Mouse (Mus musculus) layer of hippocampus, postnatal 14 days (tissue): ENCODE measurements around the gene E4f1. TPM values are rescaled to one million over a fixed set of nuclear protein-coding genes. Genes with fewer than 3 reads are reported as not detected.

ENCODE experiments used
- DNase-seq, 2 experiments: peaks; one replicate each; pipeline ENCODE4 v3.0.0; 2021 to 2022; ENCODE audit warnings: low spot score in 2 of 2, mixed read lengths in 1 of 2
- total RNA-seq, 2 experiments: library from RNA; stranded (reverse); gene quantifications; 2 replicates each; pipeline ENCODE4 v1.2.3; 2021

Gene E4f1
- total RNA-seq, 2 experiments from 2014 or later, result 27.8 to 32.3 TPM

DNA sequence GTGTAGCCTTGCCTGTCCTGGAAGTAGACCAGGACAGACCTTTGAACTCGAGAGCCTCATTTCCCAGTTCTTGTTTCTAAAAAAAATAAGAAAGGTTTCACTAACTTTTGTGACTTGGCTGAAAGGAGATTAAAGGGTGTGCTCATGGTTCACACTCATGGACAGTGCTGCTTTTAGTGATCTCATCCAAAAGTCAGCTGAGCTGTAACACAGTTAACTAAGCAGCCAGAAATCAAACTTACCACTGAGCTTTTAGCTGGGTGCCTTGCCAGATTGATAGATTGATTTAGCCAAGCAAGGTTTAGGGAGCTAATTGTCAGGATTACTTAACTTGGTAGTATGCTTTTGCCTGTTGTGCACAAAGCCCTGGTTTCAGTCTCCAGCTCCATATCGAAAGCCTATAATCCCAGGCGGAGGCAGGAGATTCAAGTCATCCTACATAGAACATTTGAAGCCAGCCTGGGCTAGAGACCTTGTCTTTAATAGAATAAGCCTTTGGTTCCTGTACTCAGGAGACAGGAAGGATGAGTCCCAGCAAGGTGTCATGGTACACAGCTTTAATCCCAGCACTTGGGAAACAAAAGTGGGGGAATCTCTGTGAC is 54.0 kb downstream of the E4f1 start:
- DNase-seq, result no peak

DNA sequence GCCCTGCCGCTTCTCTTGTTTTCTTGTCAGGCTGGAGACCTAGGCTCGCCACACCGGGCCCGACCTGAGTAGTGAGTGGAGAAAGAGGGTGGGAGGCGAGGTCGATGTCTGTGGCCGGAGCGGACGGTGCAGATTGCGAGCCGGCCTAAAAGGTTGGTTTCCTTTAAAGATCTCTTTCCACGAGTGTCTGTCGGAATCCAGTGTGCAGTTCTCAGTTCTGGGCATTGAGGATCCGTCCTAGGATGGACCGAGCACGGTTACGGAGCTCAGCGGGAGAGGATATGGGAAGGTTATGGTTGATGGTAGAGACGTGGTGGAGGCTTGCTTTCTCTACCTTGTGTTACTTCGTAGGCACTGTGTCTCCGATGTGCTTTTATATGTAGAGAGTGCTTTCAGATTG is 55.1 kb downstream of the E4f1 start:
- no peak for DNase-seq

DNA sequence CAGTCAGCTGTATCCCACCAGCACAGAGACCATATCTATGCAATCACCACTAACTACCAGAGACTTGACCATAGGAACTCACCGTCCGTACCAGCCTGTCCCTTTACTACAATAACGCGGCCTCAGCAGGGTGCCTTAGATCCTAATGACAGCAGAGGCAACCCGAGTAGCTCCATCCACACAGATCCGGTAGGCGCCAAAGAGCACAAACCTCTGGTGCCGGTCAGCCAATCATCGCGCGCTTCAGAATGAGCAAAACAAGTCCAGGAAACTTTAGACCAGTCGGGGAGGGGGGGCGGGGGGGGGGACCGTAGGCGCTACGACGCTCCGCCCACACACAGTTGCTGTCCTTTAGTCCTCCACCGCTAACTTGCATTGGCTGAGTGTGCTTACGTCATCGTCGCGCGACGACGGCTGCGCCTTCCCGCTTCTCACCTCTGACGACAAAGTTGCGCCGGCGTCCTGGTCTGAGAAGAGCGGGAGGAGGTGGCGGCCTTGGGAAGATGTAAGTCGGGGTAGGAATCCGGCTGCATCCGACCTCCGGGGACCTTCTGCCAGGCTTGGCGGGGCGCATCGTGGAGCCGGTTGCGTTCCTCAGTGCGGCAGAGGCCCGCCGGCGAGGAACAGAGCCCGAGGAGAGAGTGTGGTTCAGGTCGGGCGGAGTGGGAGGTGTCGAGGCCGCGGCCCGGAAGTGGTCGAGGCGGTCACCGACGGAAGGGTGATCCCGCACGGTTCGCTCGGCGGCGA is 55.7 kb downstream of the E4f1 start, which contains the start of gene Rnps1:
Gene Rnps1, plus strand, starts transcription at position 336 of the 747 bp plus-strand sequence.
- DNase-seq, result peak; percentile 93 to 95

DNA sequence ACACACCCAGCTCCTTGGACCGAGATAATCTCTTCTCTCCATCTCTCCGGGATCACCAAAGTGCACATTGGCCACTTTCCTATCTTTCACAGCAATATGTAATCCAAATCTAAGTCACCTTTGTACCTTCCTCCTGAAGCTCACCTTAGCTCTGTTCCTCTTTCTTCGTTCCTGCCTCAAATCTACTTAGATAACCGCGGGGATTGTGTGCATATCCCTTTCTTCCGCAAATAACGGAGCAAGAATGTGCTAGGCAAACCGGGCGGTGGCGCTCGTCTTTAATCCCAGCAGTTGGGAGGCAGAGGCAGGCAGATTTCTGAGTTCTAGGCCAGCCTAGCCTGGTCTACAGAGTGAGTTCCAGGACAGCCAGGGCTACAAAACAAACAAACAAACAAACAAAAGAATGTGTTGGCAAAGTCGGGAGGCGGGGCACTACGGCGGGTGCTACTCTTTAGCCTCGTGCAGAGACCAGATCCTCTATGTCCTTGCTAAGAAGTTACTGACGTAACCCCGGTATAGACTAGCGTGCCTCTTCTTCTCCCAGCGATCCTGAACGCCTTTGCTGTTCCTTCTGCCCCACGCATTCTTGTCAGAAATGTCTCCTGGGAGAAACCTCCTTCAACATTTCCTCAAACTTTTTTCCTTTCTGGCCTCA is 56.4 kb downstream of the E4f1 start:
- DNase-seq, result no peak

DNA sequence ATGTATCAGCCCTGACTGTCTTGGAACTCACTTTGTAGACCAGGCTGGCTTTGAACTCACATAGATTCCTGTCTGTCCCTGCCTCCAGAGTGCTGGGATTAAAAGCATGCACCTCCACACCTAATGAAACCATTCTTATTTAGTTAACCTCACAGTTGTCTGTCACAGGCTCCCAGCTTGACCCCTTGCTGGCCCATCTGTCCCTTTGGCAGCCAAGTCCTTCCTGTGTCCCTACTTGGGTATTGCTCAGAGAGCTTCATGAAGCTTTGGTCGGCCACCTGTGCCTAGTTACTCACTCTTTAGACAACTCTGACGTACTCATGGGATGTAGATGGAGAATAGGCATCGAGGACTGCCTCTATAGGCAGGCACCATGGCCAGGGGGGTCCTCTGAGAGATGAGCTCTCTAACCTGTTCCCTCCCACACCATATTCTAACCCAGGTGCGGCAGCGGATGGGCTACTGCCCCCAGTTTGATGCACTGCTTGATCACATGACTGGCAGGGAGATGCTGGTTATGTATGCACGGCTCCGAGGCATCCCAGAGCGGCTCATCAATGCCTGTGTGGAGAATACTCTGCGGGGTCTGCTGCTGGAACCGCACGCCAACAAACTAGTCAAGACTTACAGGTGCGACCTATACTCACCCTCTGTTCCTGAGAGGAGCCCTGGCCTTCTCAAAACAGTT is 62.9 kb downstream of the E4f1 start:
- DNase-seq, result no peak

DNA sequence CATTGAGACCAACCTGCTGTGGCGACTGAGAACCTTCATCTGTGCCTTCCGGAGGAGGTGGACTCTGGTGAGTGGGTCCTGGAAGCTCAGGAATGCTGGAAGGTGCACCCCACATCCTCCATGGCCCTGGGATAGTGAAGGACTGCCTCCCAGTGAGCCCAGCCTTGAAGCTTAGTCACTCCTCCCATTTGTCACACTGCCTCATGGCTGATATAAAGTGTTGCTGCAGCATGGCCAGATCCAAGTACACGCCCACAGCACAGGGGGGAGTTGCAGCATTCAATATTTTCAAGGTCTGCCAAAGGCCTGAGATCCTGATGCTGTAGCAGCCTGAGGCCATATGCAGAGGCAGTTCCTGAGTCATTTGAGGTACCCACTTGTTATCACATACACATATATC is 67.7 kb downstream of the E4f1 start:
- peak in 1 of 2 experiments; percentile 27 for DNase-seq

DNA sequence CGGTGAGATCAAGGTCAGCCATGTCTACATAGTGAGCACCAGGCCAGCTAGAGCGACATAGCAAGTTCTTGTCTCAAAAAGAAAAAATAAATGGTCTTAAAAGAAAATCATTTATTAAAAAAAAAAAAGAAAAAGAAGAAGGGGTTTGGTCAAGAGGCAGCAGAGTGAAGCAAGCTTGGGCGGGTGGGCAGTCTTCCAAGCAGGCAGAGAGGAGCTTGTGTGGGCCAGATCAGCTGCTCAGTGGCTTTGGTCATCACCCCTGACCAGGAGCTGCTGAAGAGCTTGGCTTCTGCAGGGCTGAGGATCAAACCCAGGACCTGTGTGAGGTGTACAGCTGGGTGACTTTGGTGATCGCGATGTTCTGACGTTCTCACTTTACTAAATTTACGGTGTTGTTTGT is 75.7 kb downstream of the E4f1 start:
- no peak for DNase-seq

Other genes starting within 250 kb of the E4f1 start
- gene Tedc2, start 249.5 kb downstream of the E4f1 start, total RNA-seq, result 10 to 100 TPM; 10.0 to 10.2 TPM
- 1 to 10 TPM; 5.9 to 8.2 TPM for gene Ccnf, start 218.8 kb downstream of the E4f1 start, total RNA-seq
- 1 to 10 TPM; 1.3 to 1.8 TPM for gene Abca17, start 119.2 kb downstream of the E4f1 start, total RNA-seq
- 100 to 1,000 TPM; 102 to 104 TPM for gene Abca3, start 118.4 kb downstream of the E4f1 start, total RNA-seq
- gene Rnps1, start 55.7 kb downstream of the E4f1 start, total RNA-seq, result 100 to 1,000 TPM; 133 to 141 TPM
- gene Eci1, start 43.7 kb downstream of the E4f1 start, total RNA-seq, result 10 to 100 TPM; 25.4 to 28.0 TPM
- 1 to 10 TPM; 5.2 to 8.1 TPM for gene Dnase1l2, start 27.2 kb downstream of the E4f1 start, total RNA-seq
- gene Pgp, start 79 bp upstream of the E4f1 start, total RNA-seq, result 10 to 100 TPM; 71.8 to 73.5 TPM
- 1 to 10 TPM; 1.0 to 2.1 TPM for gene Bricd5, start 3.6 kb upstream of the E4f1 start, total RNA-seq
- 10 to 100 TPM; 30.7 to 32.1 TPM for gene Mlst8, start 8.8 kb upstream of the E4f1 start, total RNA-seq
- 100 to 1,000 TPM; 155 to 161 TPM for gene Caskin1, start 18.3 kb upstream of the E4f1 start, total RNA-seq
- gene Traf7, start 57.6 kb upstream of the E4f1 start, total RNA-seq, result 10 to 100 TPM; 93.6 to 96.0 TPM
- gene Rab26, start 63.9 kb upstream of the E4f1 start, total RNA-seq, result 10 to 100 TPM; 60.1 to 69.3 TPM
- gene Pkd1, start 79.5 kb upstream of the E4f1 start, total RNA-seq, result 10 to 100 TPM; 71.1 to 85.9 TPM
- gene Tsc2, start 162.3 kb upstream of the E4f1 start, total RNA-seq, result 100 to 1,000 TPM; 160 to 162 TPM
- gene Nthl1, start 162.4 kb upstream of the E4f1 start, total RNA-seq, result 1 to 10 TPM; 3.9 to 5.3 TPM
- 10 to 100 TPM; 47.9 to 52.4 TPM for gene Slc9a3r2, start 180.0 kb upstream of the E4f1 start, total RNA-seq
- gene Npw, start 188.1 kb upstream of the E4f1 start, total RNA-seq, result 1 to 10 TPM; 3.7 to 3.9 TPM
- 10 to 100 TPM; 36.5 to 40.7 TPM for gene Zfp598, start 199.4 kb upstream of the E4f1 start, total RNA-seq
- gene Syngr3, start 219.6 kb upstream of the E4f1 start, total RNA-seq, result 100 to 1,000 TPM; 197 to 204 TPM
- 10 to 100 TPM; 18.5 to 19.8 TPM for gene Gfer, start 225.8 kb upstream of the E4f1 start, total RNA-seq
- gene Noxo1, start 225.9 kb upstream of the E4f1 start, total RNA-seq, result 1 to 10 TPM; 2.7 to 4.4 TPM
- 10 to 100 TPM; 28.5 to 29.1 TPM for gene Tbl3, start 237.3 kb upstream of the E4f1 start, total RNA-seq
- not detected for gene Rnf151, start 247.8 kb upstream of the E4f1 start, total RNA-seq
- gene Rps2, start 247.8 kb upstream of the E4f1 start, total RNA-seq, result 100 to 1,000 TPM; 494 to 506 TPM